Mouse (Mus musculus) frontal cortex, postnatal 14 days (tissue): Measurements from ENCODE around the gene Glrx5.

Experiments
- DNase-seq, 2 experiments: peaks; one replicate each; pipeline ENCODE4 v3.0.0; 2022; ENCODE audit warnings: low spot score in 2 of 2

Gene Glrx5

DNA sequence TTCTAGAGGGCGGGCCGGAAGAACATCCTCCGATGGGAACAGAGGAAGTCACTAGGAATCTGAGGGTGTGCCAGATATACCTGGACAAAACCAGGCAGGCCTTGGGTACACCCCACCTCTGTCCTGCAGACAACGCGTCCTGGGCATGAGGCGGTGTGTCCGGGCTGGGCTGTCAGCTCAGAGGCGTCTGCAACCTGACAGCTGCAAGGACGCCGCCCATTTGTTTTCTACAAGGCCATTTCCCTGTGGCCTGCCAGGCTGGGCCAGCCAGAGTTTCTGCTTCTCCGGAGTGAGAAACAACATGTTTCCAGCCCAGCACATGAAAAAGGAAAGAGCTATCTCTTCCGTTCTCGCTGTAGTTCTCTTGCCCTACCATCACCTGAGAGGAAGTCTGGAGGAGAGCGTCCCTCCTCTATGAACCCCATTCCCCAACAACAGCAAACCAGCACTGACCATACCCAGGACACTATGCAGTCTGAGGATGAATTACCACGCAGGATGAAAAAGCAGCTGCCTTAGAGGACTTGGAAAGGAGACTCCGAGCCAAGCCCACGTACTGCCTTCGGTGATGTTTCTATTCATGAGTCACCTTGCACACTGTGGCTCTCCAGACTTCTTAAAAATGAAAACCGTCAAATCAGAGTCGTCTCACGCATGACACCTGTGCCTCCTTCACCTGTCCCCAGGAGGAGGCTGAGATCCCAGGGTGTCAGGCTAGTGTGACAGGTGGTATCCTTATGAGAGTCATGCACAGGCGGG lies 27.4 kb upstream of the Glrx5 start:
- no peak for DNase-seq

DNA sequence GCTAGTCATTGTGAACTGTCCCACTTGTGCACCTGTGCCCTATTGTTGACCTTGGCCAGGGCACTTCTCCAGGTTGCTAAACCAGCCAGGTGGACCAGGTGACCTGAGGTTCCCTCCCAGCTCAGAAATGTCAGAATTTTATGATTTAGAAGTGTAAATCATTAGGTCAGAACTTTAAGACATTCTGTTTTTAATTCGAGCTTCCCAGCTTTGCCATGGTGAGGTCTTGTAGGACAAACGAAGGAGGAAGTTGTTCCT lies 26.8 kb upstream of the Glrx5 start:
- no peak for DNase-seq

DNA sequence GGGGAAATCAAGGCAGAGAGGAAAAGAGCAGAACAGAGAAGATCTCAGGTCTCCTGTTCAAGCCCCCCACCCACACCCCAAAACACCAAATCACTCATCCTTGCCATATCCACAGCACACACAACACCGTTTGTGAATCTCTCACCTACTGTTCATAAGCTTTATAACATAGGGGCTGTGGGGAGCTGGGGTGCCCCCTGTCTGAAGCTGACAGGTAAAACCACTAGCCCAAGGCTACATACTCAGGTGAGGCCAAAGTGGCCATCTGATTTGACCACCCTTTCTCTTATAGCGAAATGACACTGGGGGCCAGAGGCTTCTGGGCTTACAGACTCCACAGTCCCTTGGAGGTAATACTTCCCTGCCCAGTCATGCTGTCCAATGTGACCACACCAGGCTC lies 24.3 kb upstream of the Glrx5 start:
- DNase-seq, result no peak

GRCm38 (mm10) chr12:105008752-105009178 lies 23.7 kb upstream of the Glrx5 start:
- DNase-seq, result no peak

DNA sequence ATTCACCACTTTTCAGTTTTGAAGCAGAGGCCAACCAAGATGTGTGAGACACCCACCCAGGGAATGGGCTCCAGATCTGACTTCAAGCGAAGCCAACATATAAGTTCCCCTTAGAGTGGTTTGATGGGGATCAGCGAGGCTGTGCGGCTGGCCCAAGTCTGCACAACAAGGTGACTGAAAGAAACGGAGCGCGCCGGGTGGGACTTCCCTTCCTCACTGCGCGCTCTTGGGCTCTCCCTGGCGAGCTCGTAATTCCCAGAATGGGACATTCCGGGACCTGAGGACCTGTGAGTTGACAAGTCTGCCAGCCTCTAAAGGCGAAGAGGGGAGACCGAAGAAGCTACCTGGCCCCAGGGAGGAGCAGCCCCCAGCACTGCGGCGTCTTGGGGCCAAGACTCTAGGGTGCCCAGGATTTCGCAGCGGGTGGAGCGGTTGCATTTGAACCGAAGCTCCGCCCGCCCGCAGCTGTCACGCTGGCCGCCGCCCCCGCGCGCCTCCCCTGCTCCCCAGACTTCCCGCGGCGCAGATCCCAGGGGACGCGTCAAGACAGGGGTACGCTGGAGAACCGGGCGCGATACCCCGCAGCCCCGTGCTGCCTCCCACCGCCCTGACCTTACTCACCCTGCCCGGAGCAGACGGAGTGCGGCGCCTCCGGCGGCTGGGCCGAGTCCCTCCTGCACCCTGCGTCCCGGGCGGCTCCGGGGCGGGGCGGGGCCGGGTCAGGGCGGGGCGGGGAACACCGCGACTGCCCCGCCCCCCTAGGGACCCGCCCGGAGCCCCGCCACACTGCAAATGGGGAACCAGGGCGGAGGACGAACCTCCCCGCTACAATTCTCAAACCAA lies 22.9 kb upstream of the Glrx5 start, which contains the start of gene Syne3:
Syne3 (minus strand) TSS at position 440 of the 843 bp plus-strand sequence.
- peak in 1 of 2 experiments; percentile 34 for DNase-seq

DNA sequence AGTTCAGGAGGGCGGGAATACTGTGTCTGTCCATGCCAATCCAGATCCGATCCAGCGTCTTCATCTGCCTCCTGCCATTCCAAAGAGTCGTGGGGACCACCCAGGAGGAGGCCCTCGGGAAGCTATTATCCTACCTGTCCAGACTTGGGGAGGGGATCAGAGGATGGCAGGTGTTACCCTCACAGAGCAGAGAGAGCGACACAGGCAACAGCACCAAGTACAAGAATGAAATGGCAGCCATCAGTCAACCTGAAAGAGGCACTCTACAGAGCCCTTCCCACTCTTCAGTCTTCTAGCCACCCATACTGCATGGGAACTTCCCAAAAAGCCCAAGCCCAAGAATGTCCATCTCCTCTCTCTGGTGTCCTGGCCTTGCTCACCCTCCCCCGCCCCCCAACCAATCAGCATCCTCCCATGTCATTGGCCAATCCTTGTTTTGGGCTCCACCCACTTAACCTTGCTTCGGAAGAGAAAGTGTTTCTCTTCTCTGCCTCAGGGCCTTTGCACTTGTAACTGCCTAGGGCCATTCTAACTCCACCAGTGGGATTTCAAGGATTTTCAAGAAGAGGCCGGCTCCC lies 22.2 kb upstream of the Glrx5 start:
- no peak for DNase-seq

DNA sequence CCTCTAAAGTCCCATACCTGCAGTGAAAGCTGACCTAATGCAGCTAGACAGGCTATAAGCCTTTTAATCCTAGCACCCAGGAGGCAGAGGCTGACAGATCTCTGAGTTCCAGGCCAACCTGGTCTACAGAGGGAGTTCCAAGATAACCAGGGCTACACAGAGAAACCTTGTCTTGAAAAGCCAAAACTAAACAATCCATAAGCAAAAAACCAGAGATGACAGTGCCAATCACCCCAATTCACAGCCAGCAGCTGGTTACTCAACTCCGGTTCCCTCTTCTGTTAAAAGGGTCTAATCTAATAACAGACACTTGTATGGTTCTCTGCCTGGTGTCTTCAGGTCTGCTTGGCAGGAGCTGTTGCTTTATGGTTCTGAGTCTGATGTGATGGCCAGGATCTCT lies 20.9 kb upstream of the Glrx5 start:
- DNase-seq, result no peak

- DNase-seq, result no peak
Observed at GRCm38 (mm10) chr12:105012314-105012713, 20.2 kb upstream of the Glrx5 start.

- peak in 1 of 2 experiments; percentile 55 for DNase-seq
Observed at GRCm38 (mm10) chr12:105013065-105013464, 19.4 kb upstream of the Glrx5 start.

DNA sequence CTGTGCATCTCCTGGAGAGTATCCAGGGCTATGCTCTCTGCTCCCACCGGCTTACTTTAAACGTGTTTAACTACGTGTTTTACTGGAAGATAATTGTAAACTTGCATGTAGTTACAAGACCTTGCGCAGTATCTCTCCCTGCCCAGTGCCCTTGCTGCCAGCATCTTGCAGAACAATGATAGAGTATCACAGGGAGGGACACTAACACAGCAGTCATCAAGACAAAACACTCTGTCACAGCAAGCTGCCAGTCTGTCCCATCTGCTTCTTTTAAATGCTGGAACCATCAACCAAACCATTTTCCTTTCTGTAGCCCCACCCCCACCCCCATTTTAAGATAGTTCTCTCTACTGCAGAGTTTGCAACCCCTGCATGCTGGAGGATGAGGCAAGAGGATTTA lies 16.3 kb upstream of the Glrx5 start:
- no peak for DNase-seq

DNA sequence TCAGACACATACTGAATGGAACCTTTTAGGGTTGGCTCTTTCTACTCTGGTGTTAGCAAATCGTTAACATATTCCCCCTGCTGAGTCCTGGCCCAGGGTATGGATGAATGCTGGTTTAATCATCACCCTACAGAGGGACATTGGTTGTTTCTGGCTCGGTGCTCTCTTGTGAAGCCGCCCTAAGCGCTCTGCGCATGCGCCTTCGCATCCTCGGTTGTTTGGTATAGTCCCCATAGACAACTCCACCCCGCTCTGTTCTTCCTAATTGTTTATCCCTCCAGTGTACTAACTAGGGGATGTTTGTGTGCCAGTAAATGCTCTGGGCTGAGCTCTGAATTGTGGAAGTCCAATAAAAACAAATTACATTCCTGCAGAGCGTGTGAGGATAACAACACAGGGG lies 15.8 kb upstream of the Glrx5 start:
- DNase-seq, result no peak

DNA sequence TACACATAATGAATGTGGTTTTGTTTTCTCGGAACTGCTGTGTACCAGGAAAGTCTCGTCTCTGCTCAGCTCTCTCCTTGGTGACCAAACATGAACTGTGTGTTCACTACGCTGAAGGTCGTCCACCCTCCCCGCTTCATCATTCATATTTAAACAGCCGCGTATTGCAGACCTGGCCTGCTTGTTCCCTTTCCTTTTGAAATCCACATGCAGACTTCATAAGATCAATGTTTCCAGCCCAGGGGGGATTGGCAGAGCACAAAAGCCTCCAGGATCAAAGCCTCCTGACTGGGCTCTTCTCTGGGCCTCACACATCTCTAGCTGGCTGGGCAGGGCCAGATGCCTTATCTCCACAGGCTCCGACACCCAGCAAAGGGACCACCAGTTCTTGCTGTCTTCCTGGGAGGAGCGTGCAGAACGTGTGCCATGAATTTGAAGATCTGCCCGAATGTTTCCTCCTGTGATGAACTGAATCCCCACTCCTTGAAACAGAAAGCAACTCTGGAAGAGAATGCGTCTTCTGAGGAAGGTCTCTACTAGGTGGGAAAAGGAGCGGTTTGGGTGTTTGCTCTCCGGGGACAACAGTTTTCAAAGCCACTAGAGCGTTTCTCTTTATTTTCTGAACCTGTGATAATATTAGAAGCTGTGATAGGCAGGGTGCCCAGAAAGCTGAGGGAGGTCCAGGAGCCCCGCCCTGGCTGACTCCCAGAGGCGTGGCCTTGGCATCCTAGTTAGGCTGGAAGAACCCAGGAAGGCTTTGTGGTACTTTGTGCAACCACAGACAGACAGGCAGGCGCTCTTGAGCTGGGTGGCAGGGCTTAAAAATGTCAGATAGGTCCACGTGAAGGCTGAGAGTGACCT lies 12.9 kb upstream of the Glrx5 start:
- no peak for DNase-seq

- no peak for DNase-seq
Observed at GRCm38 (mm10) chr12:105021441-105022069, 10.9 kb upstream of the Glrx5 start.

- no peak for DNase-seq
Observed at GRCm38 (mm10) chr12:105022141-105022540, 10.3 kb upstream of the Glrx5 start.

GRCm38 (mm10) chr12:105022776-105023175 lies 9.7 kb upstream of the Glrx5 start:
- no peak for DNase-seq

GRCm38 (mm10) chr12:105025271-105025946 lies 7.1 kb upstream of the Glrx5 start:
- peak in 1 of 2 experiments; percentile 68 for DNase-seq

- DNase-seq, result no peak
Observed at GRCm38 (mm10) chr12:105025947-105026586, 6.4 kb upstream of the Glrx5 start.

- peak in 1 of 2 experiments; percentile 60 for DNase-seq
Observed at GRCm38 (mm10) chr12:105027323-105027991, 5.0 kb upstream of the Glrx5 start.

DNA sequence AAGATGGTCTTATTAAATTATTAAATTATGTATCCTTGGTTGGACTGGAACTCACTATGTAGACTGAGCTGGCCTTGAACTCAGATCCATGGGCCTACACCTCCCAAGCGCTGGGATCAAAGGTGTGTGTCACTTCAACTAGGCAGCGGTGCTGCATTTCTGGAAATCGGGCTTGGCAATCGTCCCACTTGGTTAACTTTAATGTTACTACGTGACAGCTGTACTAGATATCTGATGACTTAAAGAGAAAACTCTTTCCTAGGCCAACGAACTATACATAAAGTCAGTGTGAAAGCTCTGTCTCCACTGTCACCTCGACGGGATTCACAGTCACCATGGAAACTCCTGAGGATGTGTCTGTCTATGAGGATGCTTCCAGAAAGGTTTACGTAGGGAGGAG lies 2.6 kb upstream of the Glrx5 start:
- no peak for DNase-seq
